ENCODE assay signal across 26 mouse cellular contexts in genomic region chr16:35568225-35568880, GRCm38 (mm10). TPM values are rescaled to one million over a fixed set of nuclear protein-coding genes. Genes with fewer than 3 reads are reported as not detected.
DNase-seq lines count a peak whose midpoint lies in the region; ATAC-seq and TF ChIP-seq lines count a peak whose summit lies in the region.
"Had no signal": no experiment of that assay in that cellular context is flagged by ENCODE, and none has a peak within 500 bp of the region (broad histone marks: within the 10 kb centered on the region; RNA-seq: fewer than 3 reads in every experiment).

No protein-coding gene starts in this region.

- ATAC-seq in forebrain, embryonic 12.5 days (ENCODE audit: low FRiP score) = no peak
- ATAC-seq in forebrain, embryonic 11.5 days (replicated peaks; ENCODE audit: low FRiP score) = no peak
- peak; percentile 39 for ATAC-seq in neural tube, embryonic 11.5 days (ENCODE audit: insufficient read depth, low FRiP score, low TSS enrichment)
- 0 out of 2 replicates have a peak, but pooled peaks have one; percentile 25 for ATAC-seq in midbrain, postnatal 0 days (ENCODE audit: low FRiP score)
- ATAC-seq: liver, embryonic 12.5 days had no signal

- TF ChIP-seq CTCF in midbrain, postnatal 0 days (IDR thresholded peaks at IDR 0.05) = no peak

- no peak overlapping the region for H3K9ac ChIP-seq in forebrain, embryonic 12.5 days
- no peak overlapping the region for H3K9ac ChIP-seq in forebrain, embryonic 11.5 days (ENCODE audit: low read length)
- no peak overlapping the region for H3K9ac ChIP-seq in neural tube, embryonic 11.5 days (ENCODE audit: low read length)
- H3K9ac ChIP-seq in midbrain, postnatal 0 days (replicated peaks; ENCODE audit: low read length, poor library complexity, severe bottlenecking) = no peak overlapping the region
- H3K9ac ChIP-seq: limb, embryonic 13.5 days; liver, embryonic 12.5 days; neural tube, embryonic 12.5 days; stomach, embryonic 15.5 days had no signal

- WGBS in forebrain, embryonic 12.5 days = 74% methylated on average over 15 of the region's 15 CpGs
- 78% methylated on average over 15 of the region's 15 CpGs for WGBS in forebrain, embryonic 11.5 days
- WGBS in neural tube, embryonic 11.5 days = 60% methylated on average over 15 of the region's 15 CpGs
- 46% methylated on average over 15 of the region's 15 CpGs for WGBS in midbrain, postnatal 0 days

- H3K27me3 ChIP-seq in forebrain, embryonic 12.5 days = no peaks in the 10 kb centered on the region
- H3K27me3 ChIP-seq in forebrain, embryonic 11.5 days (ENCODE audit: control insufficient read depth, insufficient read depth, low read length) = no peaks in the 10 kb centered on the region
- H3K27me3 ChIP-seq in neural tube, embryonic 11.5 days (ENCODE audit: control insufficient read depth, insufficient read depth, low read length) = no peaks in the 10 kb centered on the region
- H3K27me3 ChIP-seq in midbrain, postnatal 0 days (ENCODE audit: insufficient read depth, low read length) = no peaks in the 10 kb centered on the region
- H3K27me3 ChIP-seq: limb, embryonic 13.5 days; neural tube, embryonic 12.5 days; stomach, embryonic 15.5 days had no signal

- no peak overlapping the region for H3K4me2 ChIP-seq in forebrain, embryonic 12.5 days
- H3K4me2 ChIP-seq in forebrain, embryonic 11.5 days (ENCODE audit: low read depth, low read length, severe bottlenecking) = no peak overlapping the region
- no peak overlapping the region for H3K4me2 ChIP-seq in neural tube, embryonic 11.5 days (ENCODE audit: low read depth)
- no peak overlapping the region for H3K4me2 ChIP-seq in midbrain, postnatal 0 days (ENCODE audit: low read depth, low read length, poor library complexity, severe bottlenecking)
- H3K4me2 ChIP-seq: limb, embryonic 13.5 days; liver, embryonic 12.5 days; neural tube, embryonic 12.5 days; stomach, embryonic 15.5 days had no signal

- H3K9me3 ChIP-seq in forebrain, embryonic 12.5 days = no peaks in the 10 kb centered on the region
- H3K9me3 ChIP-seq in forebrain, embryonic 11.5 days (ENCODE audit: control insufficient read depth, low read length) = no peaks in the 10 kb centered on the region
- H3K9me3 ChIP-seq in neural tube, embryonic 11.5 days (ENCODE audit: control insufficient read depth, low read length) = no peaks in the 10 kb centered on the region
- H3K9me3 ChIP-seq in midbrain, postnatal 0 days (ENCODE audit: low read length) = no peaks in the 10 kb centered on the region
- H3K9me3 ChIP-seq: limb, embryonic 13.5 days; liver, embryonic 12.5 days; neural tube, embryonic 12.5 days; stomach, embryonic 15.5 days had no signal

- peaks cover 86% of the 10 kb centered on the region for H3K4me1 ChIP-seq in forebrain, embryonic 12.5 days
- peaks cover 14% of the 10 kb centered on the region; the same call in 1 of the 2 replicates for H3K4me1 ChIP-seq in forebrain, embryonic 11.5 days (replicated peaks; ENCODE audit: control insufficient read depth, insufficient read depth, low read length)
- H3K4me1 ChIP-seq in neural tube, embryonic 11.5 days (ENCODE audit: control insufficient read depth, insufficient read depth, low read length) = peaks cover 36% of the 10 kb centered on the region
- H3K4me1 ChIP-seq in midbrain, postnatal 0 days (ENCODE audit: insufficient read depth, low read length) = no peaks in the 10 kb centered on the region
- H3K4me1 ChIP-seq: liver, embryonic 12.5 days; stomach, embryonic 15.5 days had no signal

- no peak overlapping the region for H3K4me3 ChIP-seq in forebrain, embryonic 12.5 days (replicated peaks)
- H3K4me3 ChIP-seq in forebrain, embryonic 11.5 days (ENCODE audit: low read depth, low read length) = no peak overlapping the region
- no peak overlapping the region for H3K4me3 ChIP-seq in neural tube, embryonic 11.5 days (ENCODE audit: low read depth, low read length)
- no peak overlapping the region for H3K4me3 ChIP-seq in midbrain, postnatal 0 days (ENCODE audit: low read depth, low read length)
- H3K4me3 ChIP-seq: heart, adult 2 months; limb, embryonic 13.5 days; liver, embryonic 12.5 days; neural tube, embryonic 12.5 days; stomach, embryonic 15.5 days had no signal

- no peaks in the 10 kb centered on the region for H3K36me3 ChIP-seq in forebrain, embryonic 12.5 days (replicated peaks)
- H3K36me3 ChIP-seq in forebrain, embryonic 11.5 days (ENCODE audit: control insufficient read depth, insufficient read depth, low read length) = no peaks in the 10 kb centered on the region
- H3K36me3 ChIP-seq in neural tube, embryonic 11.5 days (ENCODE audit: control insufficient read depth, insufficient read depth, low read length) = no peaks in the 10 kb centered on the region
- no peaks in the 10 kb centered on the region for H3K36me3 ChIP-seq in midbrain, postnatal 0 days (ENCODE audit: insufficient read depth, low read length)
- H3K36me3 ChIP-seq: limb, embryonic 13.5 days; liver, embryonic 12.5 days; neural tube, embryonic 12.5 days; stomach, embryonic 15.5 days had no signal

- H3K27ac ChIP-seq in forebrain, embryonic 12.5 days = peak overlapping the region; percentile 56; the same call in 1 of the 2 replicates
- no peak overlapping the region for H3K27ac ChIP-seq in forebrain, embryonic 11.5 days (ENCODE audit: low read depth, low read length)
- H3K27ac ChIP-seq in neural tube, embryonic 11.5 days (ENCODE audit: low read depth, low read length) = no peak overlapping the region
- no peak overlapping the region for H3K27ac ChIP-seq in midbrain, postnatal 0 days (ENCODE audit: low read depth, low read length)
- H3K27ac ChIP-seq: heart, adult 2 months; kidney, postnatal 0 days; limb, embryonic 13.5 days; liver, embryonic 12.5 days; neural tube, embryonic 12.5 days; stomach, embryonic 15.5 days had no signal

- no peak for DNase-seq in forebrain, embryonic 11.5 days (ENCODE audit: low spot score)
- DNase-seq in neural tube, embryonic 11.5 days (ENCODE audit: low spot score) = no peak
- no peak for DNase-seq in neural tube, embryonic 10.5 days (ENCODE audit: extremely low spot score, low spot score)
- no peak for DNase-seq in midbrain, postnatal 0 days (ENCODE audit: low spot score)
- DNase-seq in spleen, adult 12 weeks (ENCODE audit: low spot score) = no peak
- no peak for DNase-seq in cerebellum, adult 11 months
- DNase-seq: adrenal gland, postnatal 14 days; cerebellum, adult 11-12 months; gastrocnemius, postnatal 36 days; heart, adult 2 months; kidney, adult 2 months; layer of hippocampus, adult 9-11 months; lung, adult 18-20 months; lung, postnatal 10 days; right cerebral cortex, adult 18-20 months; right cerebral cortex, postnatal 4 days; thymus, adult 18-20 months; thymus, postnatal 36 days had no signal

RNA-seq across cellular contexts. Expression of gene Sema5b, which starts 27.4 kb away (rescaled TPM):
- 55.7 and 59.5 TPM in 2 replicates for polyA plus RNA-seq in forebrain, embryonic 12.5 days (2016; fragmentation: Nextera tagmentation; extraction: Ambion mirVana)
- polyA plus RNA-seq in forebrain, embryonic 11.5 days (2014; fragmentation: Nextera tagmentation; extraction: Ambion mirVana) = 58.0 and 62.6 TPM in 2 replicates
- polyA plus RNA-seq in neural tube, embryonic 11.5 days (2014; fragmentation: Nextera tagmentation; extraction: Ambion mirVana) = 28.1 and 28.9 TPM in 2 replicates
- total RNA-seq in midbrain, postnatal 0 days (2014; rRNA removed) = 30.9 and 46.5 TPM in 2 replicates
- polyA plus RNA-seq in midbrain, postnatal 0 days (2015; fragmentation: Nextera tagmentation; extraction: Ambion mirVana) = 9.5 and 11.4 TPM in 2 replicates
- total RNA-seq: megakaryocyte progenitor cell, adult 5-6 weeks; monocyte, adult 5-6 weeks had no signal

Comparison
In these comparisons a context has a peak if more than half of its experiments do, and no peak if none do; other contexts are left out.
1. ATAC-seq: peak in neural tube, embryonic 11.5 days (single experiment) and midbrain, postnatal 0 days (single experiment); none in forebrain, embryonic 12.5 days (single experiment) and forebrain, embryonic 11.5 days (single experiment).